Mouse (Mus musculus) cerebellum, postnatal 4 days (tissue): Measurements from ENCODE around the gene Setx.

Experiments
- DNase-seq, 2 experiments: peaks; one replicate each; pipeline ENCODE4 v3.0.0; 2022; ENCODE audit warnings: low spot score in 2 of 2, mixed read lengths in 1 of 2

Setx gene

DNA sequence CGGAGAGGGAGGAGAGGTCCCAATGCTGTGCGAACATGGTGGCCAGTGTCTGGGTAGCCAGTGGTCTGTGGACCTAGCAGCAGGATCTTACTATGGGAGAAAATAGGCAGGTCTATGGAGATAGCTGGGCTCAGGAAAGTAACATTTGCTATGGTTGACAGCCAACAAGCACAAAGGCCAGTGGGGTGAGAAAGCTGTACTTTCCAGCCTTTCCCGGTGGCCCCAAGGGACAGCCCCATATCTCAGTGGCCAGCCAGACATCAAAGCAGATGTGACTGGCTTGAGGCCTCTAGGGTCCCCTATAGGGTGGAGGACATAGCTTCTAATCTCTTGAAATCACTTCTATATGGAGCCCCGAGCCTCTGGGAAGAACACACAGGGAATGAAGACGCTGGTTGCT lies 93.1 kb downstream of the Setx start:
- DNase-seq: no peak

DNA sequence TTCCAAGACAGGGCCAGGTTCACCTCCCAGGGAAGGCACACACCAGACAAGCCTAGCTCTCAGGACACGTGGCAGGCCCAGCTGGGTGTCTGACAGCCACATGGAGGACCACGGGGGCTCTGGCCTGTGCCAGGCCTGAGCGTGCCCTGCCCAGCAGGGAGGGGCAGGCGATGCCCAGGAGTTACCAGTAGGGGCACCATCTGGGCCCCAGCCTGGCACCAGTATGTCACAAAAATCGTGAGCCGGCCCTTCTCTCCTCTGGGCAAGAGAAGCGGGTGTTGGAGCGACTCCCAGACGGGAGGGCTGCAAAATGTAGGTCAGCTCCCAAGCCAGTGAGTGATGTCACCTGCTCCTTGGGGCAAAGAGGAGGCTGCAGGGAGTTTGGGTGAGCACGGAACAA lies 93.9 kb downstream of the Setx start:
- peak; percentile 47 to 87 for DNase-seq

DNA sequence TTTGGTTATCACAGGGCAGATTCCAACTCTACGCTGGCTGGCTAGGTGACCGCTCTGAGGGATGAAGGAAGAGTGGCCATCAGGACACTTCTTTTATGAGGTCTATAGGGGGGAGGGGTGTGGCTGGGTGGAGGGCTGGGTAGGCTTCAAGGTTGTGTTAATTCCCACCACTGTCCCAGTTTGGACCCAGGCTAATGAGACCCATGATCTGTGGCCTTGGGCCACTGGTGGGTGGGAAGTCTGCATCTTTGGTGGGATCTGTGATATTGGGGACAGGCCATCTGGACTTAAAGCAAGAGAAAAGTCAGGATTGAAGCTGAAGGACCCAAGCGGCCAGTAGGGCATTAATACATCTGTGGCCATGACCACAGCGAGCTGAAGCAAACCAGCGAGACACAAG lies 94.8 kb downstream of the Setx start:
- no peak for DNase-seq

DNA sequence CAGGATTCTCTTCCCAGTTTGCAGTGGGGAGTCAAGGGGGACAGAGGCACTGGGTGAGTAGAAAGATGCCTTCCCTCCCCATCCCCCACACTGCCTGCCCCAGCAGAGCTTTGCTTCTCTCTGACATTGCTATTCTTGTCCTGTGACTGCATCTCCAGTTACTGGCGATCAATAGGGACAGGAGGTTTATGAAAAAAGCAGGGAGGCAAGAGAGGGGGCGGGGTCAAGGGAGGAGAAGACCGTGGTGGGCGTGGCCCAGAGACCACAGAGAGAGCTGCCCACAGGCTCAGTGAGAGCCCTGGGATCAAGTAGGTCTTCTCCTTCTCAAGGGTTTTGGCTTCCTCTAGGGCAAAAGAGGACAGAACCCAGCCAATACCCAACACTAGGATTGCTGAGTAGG lies 98.3 kb downstream of the Setx start:
- no peak for DNase-seq

DNA sequence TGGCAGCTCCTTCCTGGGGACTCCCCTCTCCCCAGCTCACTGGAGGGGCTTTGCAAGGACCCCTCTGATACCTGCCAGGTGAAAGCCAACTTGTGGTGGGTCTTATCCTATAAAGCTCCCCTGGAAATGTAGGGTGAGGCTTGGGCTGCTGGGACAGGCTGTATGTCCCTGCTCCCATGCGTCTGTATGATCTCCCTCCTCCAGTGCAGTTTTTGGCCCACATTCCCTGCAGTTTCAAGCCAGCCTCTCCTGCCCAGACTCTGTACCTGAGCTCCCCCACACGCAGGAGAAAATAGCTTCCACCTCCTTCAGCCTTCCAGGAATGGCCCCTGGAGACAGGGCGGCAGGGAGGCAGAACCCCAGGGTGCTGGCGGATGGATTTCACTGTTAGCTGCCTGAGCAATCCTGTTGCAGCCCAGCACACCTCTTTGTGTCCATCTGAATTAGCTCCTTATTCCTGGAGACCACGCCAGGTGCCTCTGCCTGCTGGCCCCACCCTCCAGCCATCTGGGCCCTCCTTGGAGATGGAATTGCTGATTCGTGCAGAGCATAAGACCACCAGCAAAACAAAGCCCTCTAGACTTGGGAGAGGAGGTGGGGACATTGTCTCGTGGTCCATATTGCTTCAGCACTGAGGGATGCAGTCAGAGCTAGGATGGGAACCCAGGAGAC lies 99.7 kb downstream of the Setx start:
- DNase-seq: no peak

DNA sequence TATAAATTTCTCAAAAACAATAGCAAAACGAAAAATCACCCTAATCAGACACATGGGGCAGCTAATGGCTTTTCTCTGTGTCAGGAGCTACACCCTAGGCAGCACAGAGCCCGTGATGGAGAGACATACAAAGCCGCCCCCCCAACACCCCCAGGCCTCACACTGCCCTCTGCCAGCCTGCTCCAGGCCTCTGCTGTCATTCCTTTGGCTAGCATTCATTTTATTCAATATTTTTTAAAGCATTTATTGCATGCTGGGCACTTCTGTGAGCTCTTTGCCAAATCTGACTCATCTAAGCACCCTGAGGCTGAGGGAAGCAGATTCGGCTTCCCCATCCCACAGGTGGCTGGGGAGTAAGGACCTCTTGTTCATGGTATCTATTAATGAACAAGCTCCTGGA lies 102.7 kb downstream of the Setx start:
- no peak for DNase-seq

DNA sequence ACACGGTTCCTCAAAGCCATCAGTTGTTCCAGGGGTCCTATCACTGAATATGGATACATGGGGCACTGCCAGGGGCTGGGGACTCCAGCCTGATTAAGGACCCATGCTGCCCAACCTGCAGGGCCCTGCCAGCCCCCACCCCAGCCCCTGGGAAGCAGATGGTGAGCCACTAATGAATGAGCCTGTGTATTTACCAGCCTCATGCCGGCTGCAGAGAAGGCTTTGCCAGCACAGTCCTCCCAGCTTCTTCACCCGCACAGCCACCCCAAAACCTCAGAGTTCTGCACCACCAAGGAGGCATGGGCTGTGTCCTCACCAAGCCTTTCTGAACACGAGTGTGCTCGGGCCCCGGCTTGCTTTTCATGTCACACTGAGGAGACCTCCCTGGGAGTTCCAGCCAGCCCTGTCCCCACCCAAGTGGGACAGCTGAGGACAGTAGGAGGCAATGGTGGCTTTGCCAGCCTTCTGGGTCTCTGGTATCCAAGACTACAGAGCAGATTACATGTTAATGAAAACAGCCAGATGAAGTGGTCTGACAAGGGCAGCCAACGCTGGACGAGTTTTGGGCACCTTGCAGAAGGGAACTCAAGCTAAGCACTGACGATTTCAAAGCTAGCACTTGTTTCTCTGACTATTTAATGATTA lies 106.3 kb downstream of the Setx start:
- no peak for DNase-seq
